Mouse (Mus musculus) adrenal gland, adult (tissue): ENCODE measurements around the gene Actn1.
A peak's percentile ranks its signal among the peaks of the same experiment; 100 is the strongest.

ENCODE experiments used
- DNase-seq, 2 experiments: peaks; one replicate each; pipeline ENCODE4 v3.0.0; 2022 to 2023; ENCODE audit warnings: low spot score in 1 of 2; ENCODE audit not compliant: inconsistent age in 2 of 2

The Actn1 gene

DNA sequence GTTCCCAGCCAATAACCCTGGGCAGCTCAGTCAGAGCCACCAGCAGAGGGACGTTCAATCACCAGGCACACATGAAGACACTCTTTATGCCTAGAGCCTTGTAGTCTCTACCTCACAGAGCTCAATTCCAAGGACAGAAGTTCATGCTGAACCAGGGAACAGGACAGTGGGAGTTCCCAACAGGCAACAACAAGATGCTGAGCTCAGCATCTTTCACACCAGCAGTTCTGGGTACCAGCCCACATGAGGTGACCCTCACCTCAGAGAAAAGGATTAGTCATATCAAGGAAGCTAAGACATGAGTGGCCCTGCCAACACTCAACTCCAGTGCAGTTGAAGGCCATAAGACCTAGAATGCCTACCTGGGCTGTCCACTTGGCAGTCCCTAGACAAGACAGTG is 122.4 kb downstream of the Actn1 start:
- DNase-seq = no peak

DNA sequence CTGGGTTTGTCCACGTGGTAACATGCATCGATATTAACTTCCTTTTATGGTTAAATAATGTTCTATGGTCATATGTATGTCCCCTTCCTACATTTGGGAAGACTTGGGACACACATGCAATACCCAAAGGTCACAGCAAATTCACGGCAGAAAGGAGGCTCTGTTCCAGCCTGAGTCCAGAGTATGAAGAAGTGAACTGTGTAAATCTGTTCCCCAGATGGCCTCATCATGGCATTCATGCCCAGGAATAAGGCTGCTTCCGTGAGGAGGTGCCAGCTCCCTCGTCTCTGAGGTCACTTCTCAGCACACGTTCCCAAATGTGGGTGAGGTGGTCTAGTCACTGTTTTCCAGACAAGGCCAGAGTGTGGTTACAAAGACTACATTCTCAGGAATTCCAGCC is 122.9 kb downstream of the Actn1 start:
- no peak for DNase-seq

DNA sequence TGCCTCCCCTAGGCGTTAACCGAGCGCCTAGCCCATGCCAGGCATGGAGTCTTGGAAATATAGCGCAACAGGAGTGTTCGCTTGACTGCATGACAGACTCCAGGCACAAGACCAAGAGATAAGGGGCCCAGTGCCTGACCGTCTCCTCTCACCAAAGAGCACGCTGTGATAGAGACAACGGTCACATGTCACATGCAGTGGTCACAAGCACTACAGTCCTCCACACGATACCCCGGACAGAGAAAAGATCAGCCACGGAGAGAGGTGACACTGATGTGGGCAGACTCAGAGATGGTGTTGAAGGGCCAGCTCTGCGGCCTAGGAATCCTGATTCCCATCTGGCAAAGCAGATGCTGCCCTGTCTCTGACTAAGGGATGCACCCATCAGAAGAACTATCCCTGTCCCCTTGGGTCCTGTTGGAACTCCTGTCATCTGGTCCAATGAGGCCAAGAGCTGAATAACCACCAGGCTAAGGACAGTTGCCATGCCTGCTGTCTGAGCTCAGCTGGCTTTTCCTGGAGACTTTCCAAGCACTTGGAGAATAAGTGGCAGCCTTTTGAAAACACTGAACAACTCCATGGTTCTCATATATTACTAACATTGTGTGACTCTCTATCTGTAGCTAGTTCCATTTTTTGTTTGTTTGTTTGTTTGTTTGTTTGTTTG is 123.8 kb downstream of the Actn1 start:
- DNase-seq = no peak

DNA sequence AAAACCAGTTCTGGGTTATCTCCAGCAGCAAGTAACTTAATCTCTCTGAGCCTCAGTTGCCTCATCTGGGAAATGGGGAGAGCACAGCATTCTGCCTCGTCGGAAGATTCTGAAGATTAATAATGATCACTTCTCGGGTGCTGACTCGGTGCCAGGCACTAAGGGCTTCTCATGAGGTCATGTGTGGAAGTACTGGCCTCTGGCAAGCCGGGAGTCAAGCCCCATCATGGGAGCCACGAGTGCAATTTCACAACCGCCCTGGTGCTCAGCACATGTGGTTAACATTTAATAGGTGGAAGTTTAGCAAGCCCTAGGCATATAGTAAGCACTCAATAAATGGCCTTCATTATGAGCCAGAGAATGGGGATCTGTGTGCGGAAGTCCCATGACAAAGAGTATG is 125.0 kb downstream of the Actn1 start:
- DNase-seq = no peak

DNA sequence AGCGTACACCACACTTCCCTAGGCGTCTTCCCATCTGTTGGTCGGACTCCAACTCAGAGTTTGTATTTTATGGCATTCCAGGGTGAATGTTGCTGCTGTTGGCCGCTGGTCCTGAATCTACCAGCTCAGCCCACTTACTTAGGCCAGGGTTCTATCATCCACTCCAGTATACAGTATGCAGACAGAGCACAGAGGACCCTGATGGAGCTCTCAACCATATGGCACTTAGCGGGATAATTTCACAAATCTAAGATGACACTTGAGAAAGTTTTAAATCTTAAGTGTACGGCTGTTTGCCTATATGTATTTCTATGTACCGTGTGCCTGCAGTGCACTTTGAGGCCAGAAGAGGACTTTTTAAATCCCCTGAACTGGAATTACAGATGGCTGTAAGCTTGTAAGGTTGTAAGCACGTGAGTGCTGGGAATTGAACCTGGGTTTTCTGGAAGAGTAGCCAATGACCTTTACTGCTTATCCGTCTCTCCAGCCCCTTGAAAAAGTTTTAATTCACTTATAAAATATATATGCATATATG is 127.1 kb downstream of the Actn1 start:
- DNase-seq = no peak

DNA sequence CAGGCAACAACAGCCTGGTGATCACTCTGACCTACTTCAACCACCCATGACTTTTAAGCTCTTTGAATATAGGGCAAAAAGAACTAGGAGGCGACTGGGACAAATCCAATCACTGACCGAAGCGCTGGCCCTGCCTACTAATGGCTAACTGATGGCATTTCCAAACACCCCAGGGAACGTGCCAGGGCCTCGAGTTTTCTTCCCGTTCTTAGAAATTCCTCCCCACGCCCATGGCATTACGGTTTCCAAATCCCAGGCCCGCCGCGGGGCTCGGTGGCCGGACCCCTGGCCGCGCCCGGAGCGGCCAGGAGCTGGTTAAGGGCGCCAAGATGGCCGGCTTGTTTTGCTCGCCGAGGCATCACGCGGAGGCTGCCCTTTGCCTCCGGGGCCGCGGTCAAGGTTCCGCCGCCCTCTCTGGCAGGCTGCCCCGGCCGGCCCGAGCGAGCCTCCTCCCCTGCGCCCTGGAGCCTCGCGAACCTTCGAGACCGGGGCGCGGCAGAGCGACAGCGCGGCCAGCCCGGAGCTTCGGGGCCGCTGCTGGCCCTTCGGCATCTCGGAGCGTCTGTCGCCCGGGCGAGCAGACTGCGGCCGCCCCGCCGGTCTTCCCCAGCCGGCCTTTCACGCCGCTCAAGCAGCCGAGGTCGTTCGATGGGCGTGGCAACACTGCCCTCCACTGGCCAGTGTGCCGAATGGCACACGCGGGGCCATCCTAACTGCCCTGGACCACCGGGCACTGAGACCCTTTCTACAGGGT is 127.7 kb downstream of the Actn1 start:
- peak; percentile 93 to 98 for DNase-seq

DNA sequence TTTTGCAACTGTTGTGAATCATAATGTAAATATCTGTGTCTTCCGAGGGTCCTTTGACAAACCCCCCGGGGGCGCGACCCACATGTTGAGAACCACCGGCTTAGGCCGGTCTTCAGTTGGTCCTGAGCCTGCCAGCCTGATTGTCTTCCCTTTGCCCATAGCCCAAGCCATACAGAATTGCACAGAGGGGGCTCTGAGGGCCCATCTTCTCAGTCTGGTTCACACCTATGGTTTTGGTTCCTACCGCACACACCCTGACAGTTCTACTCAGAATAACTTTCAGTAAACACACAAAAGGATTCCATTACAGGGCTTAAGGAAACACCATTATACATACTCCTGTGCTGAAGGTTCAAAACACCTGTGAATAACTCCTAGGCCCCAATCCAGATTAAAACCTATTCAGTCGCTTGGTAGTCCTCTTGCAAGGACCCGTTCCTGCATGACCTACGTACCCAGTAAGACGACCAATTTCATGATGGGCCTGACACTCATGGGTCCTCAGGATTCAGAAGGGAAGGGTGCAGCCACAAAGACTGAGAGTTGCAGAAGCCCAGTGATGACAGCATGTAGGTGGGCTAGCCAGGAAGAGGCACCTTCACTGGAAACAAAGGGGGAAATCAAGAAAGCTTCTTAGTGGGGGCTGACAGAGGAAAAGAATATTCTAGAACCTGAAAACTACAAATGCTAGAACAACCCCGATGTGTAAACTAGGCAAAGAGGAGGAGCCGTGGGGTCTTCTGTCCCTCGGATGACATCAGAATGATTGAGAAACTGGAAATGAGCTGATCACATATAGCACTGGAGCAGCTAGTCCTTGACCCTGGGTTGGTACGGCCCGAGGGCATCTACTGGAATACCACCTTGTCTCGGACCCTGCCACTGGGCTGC is 128.6 kb downstream of the Actn1 start:
- peak in 1 of 2 experiments; percentile 74 for DNase-seq

DNA sequence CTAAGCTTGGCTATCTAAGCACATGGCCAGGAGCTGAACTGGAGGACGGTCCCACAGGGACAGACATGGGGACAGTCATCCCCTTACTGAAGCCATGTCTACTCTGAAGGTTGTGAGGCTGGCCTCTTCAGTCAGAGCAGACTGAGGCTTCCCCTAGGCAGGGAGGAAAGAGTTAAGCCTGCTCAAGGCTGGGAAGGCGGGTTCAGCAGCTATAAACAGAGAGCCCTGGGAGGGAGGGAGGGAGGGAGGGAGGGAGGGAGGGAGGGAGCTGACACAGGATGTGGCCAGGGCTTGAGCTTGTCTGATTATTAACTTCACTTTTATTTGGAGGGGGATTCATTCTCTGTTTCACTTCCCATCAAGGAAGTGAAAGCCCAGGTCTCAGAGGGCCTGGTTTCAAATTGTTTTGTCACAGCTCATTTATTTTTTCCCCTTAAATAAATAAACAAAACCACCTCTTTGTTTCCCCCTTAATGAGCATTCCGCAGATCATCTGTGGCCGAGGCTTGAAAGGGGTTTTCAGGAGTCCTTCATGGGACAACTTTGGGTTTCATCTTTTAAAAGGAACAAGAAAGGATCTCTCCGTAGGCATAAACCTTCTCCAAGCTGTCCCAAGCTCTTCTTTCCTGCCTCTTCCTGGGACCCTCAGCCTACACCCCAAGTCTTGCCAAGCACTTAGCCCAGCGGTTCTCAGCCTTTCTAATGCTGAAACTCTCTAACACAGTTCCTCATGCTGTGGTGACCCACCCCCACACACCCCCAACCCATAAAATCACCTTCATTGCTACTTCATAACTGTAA is 129.4 kb downstream of the Actn1 start:
- DNase-seq = peak; percentile 48 to 69

DNA sequence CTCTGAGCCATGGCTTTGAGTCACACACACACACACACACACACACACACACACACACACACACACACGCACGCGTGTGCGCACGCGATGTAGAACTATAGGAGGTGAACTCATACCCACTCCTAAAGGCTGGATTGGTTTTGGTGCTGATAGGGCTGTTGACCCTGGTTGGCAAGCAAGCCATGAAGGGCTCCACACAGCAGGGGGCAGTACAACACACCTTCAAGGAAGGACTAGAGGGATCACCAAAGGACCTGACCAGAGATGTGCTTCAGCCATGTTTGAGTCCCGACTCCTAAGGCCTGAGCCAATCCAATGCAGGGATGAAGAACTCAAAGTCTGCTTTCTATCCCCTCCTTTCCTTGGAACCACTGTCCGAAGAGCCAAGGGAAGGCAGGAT is 130.6 kb downstream of the Actn1 start:
- DNase-seq = peak in 1 of 2 experiments; percentile 66

DNA sequence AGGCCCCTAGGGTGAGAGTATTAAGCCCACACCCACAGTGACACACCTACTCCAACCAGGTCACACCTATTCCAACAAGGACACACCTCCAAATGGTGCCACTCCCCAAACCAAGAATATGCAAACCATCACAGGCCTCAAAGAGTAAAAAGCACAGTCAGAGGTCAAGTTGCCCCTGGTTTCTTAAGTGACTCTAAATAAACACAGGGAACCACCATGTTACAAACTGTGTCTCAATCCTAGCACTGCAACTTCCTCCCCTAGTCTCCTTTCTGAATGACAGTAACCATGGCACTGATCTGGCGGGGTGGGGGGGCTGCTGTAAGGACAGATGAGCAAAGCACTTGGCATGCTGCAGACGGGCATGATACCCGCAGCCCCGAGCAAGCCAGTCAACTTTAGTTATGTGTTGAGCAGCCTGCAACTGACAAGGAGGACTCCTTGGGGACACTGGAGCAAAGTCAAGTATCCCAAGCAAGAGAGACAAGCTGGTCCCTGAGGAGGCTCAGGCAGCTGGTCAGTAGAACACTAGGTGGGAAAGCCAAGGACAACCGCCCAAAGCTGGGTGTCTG is 132.9 kb downstream of the Actn1 start:
- DNase-seq = peak in 1 of 2 experiments; percentile 54

DNA sequence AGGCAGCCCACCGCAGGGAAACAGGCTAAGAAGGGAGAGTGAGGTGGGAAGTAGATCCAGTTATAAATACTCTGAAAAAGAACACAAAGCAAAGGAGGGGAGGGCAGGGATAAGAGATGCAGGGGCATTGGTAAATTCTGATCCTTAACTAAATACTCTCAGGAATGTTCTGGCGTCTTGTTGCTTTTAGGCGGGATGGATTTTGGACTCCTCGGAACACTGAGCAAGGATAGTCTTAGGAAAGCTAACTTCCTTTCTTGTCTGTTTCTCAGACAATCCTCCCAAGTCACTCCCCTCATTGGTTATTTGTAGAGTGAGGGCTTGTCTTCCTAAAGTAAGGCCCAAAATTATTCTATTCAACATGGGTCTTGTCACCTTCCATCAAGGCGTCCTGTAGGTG is 134.9 kb downstream of the Actn1 start:
- no peak for DNase-seq

DNA sequence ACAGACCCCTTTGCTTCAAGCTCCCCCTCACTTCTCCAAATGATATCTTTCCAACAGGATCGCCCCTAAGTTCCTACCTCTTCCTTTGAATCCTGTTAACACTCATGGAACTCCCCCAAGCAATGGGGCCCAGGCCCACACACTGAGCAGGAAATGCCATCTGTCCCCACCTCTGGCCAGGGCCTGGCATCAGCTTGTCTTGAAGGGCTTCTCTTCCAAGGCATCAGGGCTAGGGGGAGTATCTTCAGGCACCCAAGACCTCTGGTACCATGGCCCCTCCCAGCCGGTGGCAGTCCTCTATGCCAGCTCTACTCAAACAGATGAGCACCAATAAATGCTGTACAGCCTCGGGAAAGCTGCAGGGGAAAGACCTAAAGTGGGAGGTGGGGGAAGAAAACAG is 135.4 kb downstream of the Actn1 start:
- no peak for DNase-seq

DNA sequence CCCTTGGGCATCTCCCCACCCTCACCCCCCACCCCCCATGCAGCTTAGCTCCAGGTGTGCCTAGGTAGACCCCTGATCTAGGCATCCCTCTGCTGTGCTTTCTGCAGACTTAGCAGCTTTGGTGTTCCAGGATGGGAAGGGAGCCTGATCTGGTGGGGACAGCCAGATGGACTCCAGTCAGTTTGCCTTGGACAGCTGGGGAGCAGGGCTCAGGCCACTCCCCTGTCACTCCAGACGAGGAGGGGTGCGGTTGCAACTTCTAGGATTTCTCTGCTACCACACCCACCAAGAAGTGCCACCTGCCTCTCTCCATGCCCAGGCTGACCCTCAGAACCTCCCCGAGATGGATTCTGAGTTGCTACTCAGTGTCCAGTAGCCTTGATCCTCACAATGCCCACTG is 136.0 kb downstream of the Actn1 start:
- no peak for DNase-seq

DNA sequence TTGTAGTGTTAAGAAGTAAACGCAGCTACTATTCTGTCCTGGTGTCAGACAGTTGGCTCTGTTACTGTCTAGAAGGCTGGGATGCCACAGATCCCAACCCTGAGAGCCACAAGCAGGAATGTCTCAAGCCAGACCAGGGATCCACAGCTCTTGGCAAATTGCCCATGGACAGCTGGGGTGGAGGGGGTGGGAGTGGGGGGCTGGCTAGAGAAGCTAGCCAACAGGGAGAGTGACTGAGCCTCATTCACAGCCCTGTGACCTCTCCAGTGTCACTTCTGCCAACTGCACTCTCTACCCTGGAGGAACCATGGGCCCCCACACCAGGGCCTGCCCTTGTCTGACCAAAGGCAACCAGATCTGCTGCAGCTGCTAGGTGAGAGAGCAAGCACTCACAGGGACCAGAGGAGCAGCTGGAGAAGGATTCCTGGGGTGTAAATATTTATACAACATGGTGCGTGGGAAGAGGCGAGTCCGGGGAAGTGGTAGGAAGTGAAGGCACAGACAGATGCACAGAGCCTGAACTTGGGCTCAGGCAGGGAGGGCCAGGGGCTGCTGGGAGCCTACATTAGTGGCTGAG is 136.9 kb downstream of the Actn1 start:
- DNase-seq = no peak

DNA sequence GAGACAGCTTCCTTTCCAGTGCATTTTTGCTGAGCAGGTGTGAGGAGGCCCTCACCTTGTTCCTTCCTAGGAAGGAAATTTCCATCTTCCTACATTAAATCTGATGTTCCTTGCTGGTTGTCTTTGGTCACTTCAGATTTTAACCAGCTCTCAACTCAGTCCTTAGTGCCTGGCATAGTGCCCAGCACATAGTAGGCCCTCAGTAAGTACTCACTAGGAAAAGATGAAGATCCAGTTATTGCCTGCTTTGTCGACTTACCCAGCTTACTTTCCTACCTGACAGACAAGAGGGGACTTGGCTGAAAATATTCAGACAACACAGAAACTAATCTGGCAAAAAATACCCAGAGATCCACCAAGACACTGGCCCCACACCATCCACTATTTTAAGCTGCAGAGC is 138.7 kb downstream of the Actn1 start:
- DNase-seq = no peak

DNA sequence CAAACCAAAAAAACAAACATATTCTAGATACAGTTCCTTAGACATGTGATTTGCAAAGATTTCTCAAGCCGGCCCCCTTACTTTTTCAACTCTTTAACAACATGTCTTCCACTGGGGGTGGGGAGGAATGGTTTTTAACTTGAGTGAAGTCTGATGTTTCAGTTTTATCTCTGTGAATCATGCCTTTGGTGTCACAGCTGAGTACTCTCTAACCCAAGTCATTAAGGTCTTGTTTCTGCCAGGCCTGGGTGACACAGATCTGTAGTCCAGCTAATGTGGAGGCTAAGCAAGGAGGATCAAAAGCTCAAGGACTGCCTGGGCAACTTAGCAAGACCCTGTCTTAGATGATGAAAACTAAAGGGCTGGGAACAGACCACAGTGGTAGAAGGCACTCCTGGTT is 141.6 kb downstream of the Actn1 start:
- peak in 1 of 2 experiments; percentile 65 for DNase-seq
